Mouse (Mus musculus) forebrain, embryonic 10.5 days (tissue): ENCODE measurements around the gene Olfr523. TPM values are rescaled to one million over a fixed set of nuclear protein-coding genes. Genes with fewer than 3 reads are reported as not detected.

Experiments
- DNase-seq: peaks from one replicate; pipeline ENCODE4 v3.0.0-alpha.2; 2017; ENCODE audit warnings: low spot score; ENCODE audit errors: extremely low spot score
- H3K27ac ChIP-seq: fragments of 300-500 bp; sonication (generic); 2 replicates; pipeline ENCODE4 v1.5.1; 2016; ENCODE audit warnings: mild to moderate bottlenecking
- H3K27me3 ChIP-seq: fragments of 300-500 bp; sonication (generic); 2 replicates; pipeline ENCODE4 v1.6.1; 2016; ENCODE audit warnings: mild to moderate bottlenecking; ENCODE audit not compliant: poor library complexity, severe bottlenecking
- H3K36me3 ChIP-seq: fragments of 300-500 bp; sonication (generic); replicated peaks from 2 replicates; pipeline ENCODE4 v1.6.1; 2016; ENCODE audit warnings: mild to moderate bottlenecking, moderate library complexity
- H3K4me1 ChIP-seq: fragments of 300-500 bp; sonication (generic); 2 replicates; pipeline ENCODE4 v1.6.1; 2016
- H3K4me3 ChIP-seq: fragments of 300-500 bp; sonication (generic); 2 replicates; pipeline ENCODE4 v1.5.1; 2016; ENCODE audit warnings: mild to moderate bottlenecking, moderate library complexity
- H3K9me3 ChIP-seq: fragments of 300-500 bp; sonication (generic); 2 replicates; pipeline ENCODE4 v1.6.1; 2016; ENCODE audit warnings: mild to moderate bottlenecking, moderate library complexity
- WGBS: fragments of 180-500 bp; shearing (Covaris S2); methylation state at CpG from one replicate; pipeline ENCODE4 v1.1.7; 2016; 5-methylcytosine and 5-hydroxymethylcytosine counted together
- polyA plus RNA-seq: library from polyadenylated mRNA; unstranded; fragments of >200 nt; fragmentation: Nextera tagmentation; extraction: Ambion mirVana; gene quantifications from 2 replicates; pipeline ENCODE4 v1.2.1, GENCODE M21; 2016

Gene Olfr523
- polyA plus RNA-seq, 1 experiment from 2014 or later = not detected

GRCm38 (mm10) chr7:140208677-140209076, 35.7 kb downstream of the Olfr523 start:
- Histone ChIP-seq H3K27me3 (no peaks in the 10 kb centered on the region), H3K27ac (no peak overlapping the region), H3K4me3 (no peak overlapping the region), H3K36me3 (no peaks in the 10 kb centered on the region), H3K9me3 (no peaks in the 10 kb centered on the region), H3K4me1 (no peaks in the 10 kb centered on the region)
- no peak for DNase-seq
- WGBS = 89% methylated on average over 3 of the region's 3 CpGs

DNA sequence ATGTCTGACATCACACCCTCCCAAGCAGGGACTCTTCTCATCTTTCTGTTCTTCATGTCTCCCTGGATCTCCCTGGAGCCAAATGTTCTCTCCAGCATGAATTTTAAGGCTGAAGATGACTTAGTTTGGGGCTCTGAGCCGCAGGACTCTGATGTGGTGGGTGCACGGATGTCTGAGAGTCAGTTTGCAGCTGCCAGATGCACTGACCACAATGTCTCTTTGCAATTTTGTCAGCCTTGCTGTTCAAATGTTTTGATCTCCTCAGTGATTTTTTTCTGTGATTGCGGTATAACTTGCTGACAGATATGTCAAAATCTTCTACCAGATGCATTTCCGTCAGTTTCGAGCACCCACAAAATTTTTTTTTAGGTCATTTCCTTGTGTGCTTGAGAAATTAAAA, 40.8 kb downstream of the Olfr523 start:
- Histone ChIP-seq H3K27me3 (no peaks in the 10 kb centered on the region), H3K4me3 (no peak overlapping the region), H3K4me1 (no peaks in the 10 kb centered on the region), H3K27ac (no peak overlapping the region), H3K9me3 (no peaks in the 10 kb centered on the region), H3K36me3 (no peaks in the 10 kb centered on the region)
- 87% methylated on average over 5 of the region's 5 CpGs for WGBS
- DNase-seq = no peak

- no peak within 1 kb of the TSS for H3K4me3 ChIP-seq
- no peak for DNase-seq
- no peaks in the 10 kb centered on the region for H3K4me1 ChIP-seq
- no peaks in the 10 kb centered on the region for H3K9me3 ChIP-seq
- no peaks in the 10 kb centered on the region for H3K36me3 ChIP-seq
- WGBS = 84% methylated on average over 2 of the region's 2 CpGs
- H3K27me3 ChIP-seq = no peaks in the 10 kb centered on the region
- no peak within 1 kb of the TSS for H3K27ac ChIP-seq
Measured at GRCm38 (mm10) chr7:140217967-140218366, 45.0 kb downstream of the Olfr523 start, which contains the start of gene Cd163l1. Gene Cd163l1, plus strand, starts transcription at chr7:140218267.

- Histone ChIP-seq H3K36me3 (no peaks in the 10 kb centered on the region), H3K27me3 (no peaks in the 10 kb centered on the region), H3K27ac (no peak overlapping the region), H3K4me1 (no peaks in the 10 kb centered on the region), H3K4me3 (no peak overlapping the region), H3K9me3 (no peaks in the 10 kb centered on the region)
- DNase-seq = no peak
- 38% methylated on average over 1 of the region's 1 CpGs for WGBS
Measured at GRCm38 (mm10) chr7:140219268-140219667, 46.3 kb downstream of the Olfr523 start.

GRCm38 (mm10) chr7:140220375-140220774, 47.4 kb downstream of the Olfr523 start:
- 80% methylated on average over 4 of the region's 4 CpGs for WGBS
- Histone ChIP-seq H3K36me3 (no peaks in the 10 kb centered on the region), H3K4me3 (no peak overlapping the region), H3K4me1 (no peaks in the 10 kb centered on the region), H3K27me3 (no peaks in the 10 kb centered on the region), H3K9me3 (no peaks in the 10 kb centered on the region), H3K27ac (no peak overlapping the region)
- no peak for DNase-seq

- 88% methylated on average over 13 of the region's 13 CpGs for WGBS
- Histone ChIP-seq H3K27me3 (no peaks in the 10 kb centered on the region), H3K4me3 (no peak overlapping the region), H3K9me3 (no peaks in the 10 kb centered on the region), H3K4me1 (no peaks in the 10 kb centered on the region), H3K27ac (no peak overlapping the region), H3K36me3 (no peaks in the 10 kb centered on the region)
- DNase-seq = no peak
Measured at GRCm38 (mm10) chr7:140224209-140224608, 51.2 kb downstream of the Olfr523 start.

Other genes starting within 250 kb of the Olfr523 start
- gene Utf1, start 229.4 kb upstream of the Olfr523 start, polyA plus RNA-seq = 0.25 TPM in 1 of 2 replicates, not detected in the other
- gene 6430531B16Rik, start 194.5 kb upstream of the Olfr523 start, polyA plus RNA-seq = 0.67 and 0.91 TPM in 2 replicates
- 1.6 and 2.4 TPM in 2 replicates for gene Adam8, start 180.7 kb upstream of the Olfr523 start, polyA plus RNA-seq
- 39.2 and 41.7 TPM in 2 replicates for gene Zfp511, start 136.8 kb upstream of the Olfr523 start, polyA plus RNA-seq
- 80.6 and 81.1 TPM in 2 replicates for gene Tubgcp2, start 136.5 kb upstream of the Olfr523 start, polyA plus RNA-seq
- gene Msx3, start 124.1 kb upstream of the Olfr523 start, polyA plus RNA-seq = 0.31 and 0.69 TPM in 2 replicates
- 0.58 and 2.1 TPM in 2 replicates for gene Caly, start 90.7 kb upstream of the Olfr523 start, polyA plus RNA-seq
- not detected in 2 replicates for gene Prap1, start 79.8 kb upstream of the Olfr523 start, polyA plus RNA-seq
- 11.5 and 12.1 TPM in 2 replicates for gene Fuom, start 70.8 kb upstream of the Olfr523 start, polyA plus RNA-seq
- 17.2 and 17.3 TPM in 2 replicates for gene Paox, start 57.4 kb upstream of the Olfr523 start, polyA plus RNA-seq
- gene Echs1, start 56.7 kb upstream of the Olfr523 start, polyA plus RNA-seq = 151 TPM in 2 replicates
- gene Mtg1, start 35.7 kb upstream of the Olfr523 start, polyA plus RNA-seq = 33.9 and 35.0 TPM in 2 replicates
- 0.20 and 0.62 TPM in 2 replicates for gene Sprn, start 18.3 kb upstream of the Olfr523 start, polyA plus RNA-seq
- gene Olfr522, start 8.5 kb upstream of the Olfr523 start, polyA plus RNA-seq = not detected in 2 replicates
- not detected in 2 replicates for gene Olfr524, start 32.7 kb downstream of the Olfr523 start, polyA plus RNA-seq
- gene Cd163l1, start 45.0 kb downstream of the Olfr523 start, polyA plus RNA-seq = not detected in 2 replicates
- gene 5830411N06Rik, start 74.1 kb downstream of the Olfr523 start, polyA plus RNA-seq = not detected in 2 replicates
- gene Olfr525, start 147.6 kb downstream of the Olfr523 start, polyA plus RNA-seq = not detected in 2 replicates
- gene Olfr527, start 160.8 kb downstream of the Olfr523 start, polyA plus RNA-seq = not detected in 2 replicates
- not detected in 2 replicates for gene Olfr60, start 188.5 kb downstream of the Olfr523 start, polyA plus RNA-seq
- not detected in 2 replicates for gene Olfr530, start 203.1 kb downstream of the Olfr523 start, polyA plus RNA-seq
- gene Olfr531, start 229.7 kb downstream of the Olfr523 start, polyA plus RNA-seq = 0.05 TPM in 1 of 2 replicates, not detected in the other
- not detected in 2 replicates for gene Olfr532, start 248.4 kb downstream of the Olfr523 start, polyA plus RNA-seq